Mouse (Mus musculus): ENCODE results near the gene Cat. TPM values are rescaled to one million over a fixed set of nuclear protein-coding genes. Genes with fewer than 3 reads are reported as not detected.

Gene Cat
- polyA plus RNA-seq, 1 experiment from 2014 or later = 89.7 TPM

- no peak overlapping the region for H3K27ac ChIP-seq (replicated peaks)
- no peaks in the 10 kb centered on the region for H3K4me1 ChIP-seq
- no peaks in the 10 kb centered on the region for H3K27me3 ChIP-seq
- 90% methylated on average over 11 of the region's 11 CpGs for WGBS
- no peak overlapping the region for H3K4me3 ChIP-seq (replicated peaks)
- no peaks in the 10 kb centered on the region for H3K9me3 ChIP-seq (replicated peaks)
- H3K4me2 ChIP-seq (replicated peaks) = no peak overlapping the region
- ATAC-seq (ENCODE audit: insufficient number of reproducible peaks, low FRiP score, low TSS enrichment, low read depth) = no peak
- peaks cover 35% of the 10 kb centered on the region for H3K36me3 ChIP-seq
- H3K9ac ChIP-seq = no peak overlapping the region
Observed at GRCm38 (mm10) chr2:103476657-103477056, 8.3 kb downstream of the Cat start.

- no peaks in the 10 kb centered on the region for H3K9me3 ChIP-seq (replicated peaks)
- H3K36me3 ChIP-seq = peaks cover 40% of the 10 kb centered on the region
- no peaks in the 10 kb centered on the region for H3K27me3 ChIP-seq
- no peaks in the 10 kb centered on the region for H3K4me1 ChIP-seq
- no peak overlapping the region for H3K4me2 ChIP-seq (replicated peaks)
- no peak for ATAC-seq (ENCODE audit: insufficient number of reproducible peaks, low FRiP score, low TSS enrichment, low read depth)
- no peak overlapping the region for H3K4me3 ChIP-seq (replicated peaks)
- H3K9ac ChIP-seq = no peak overlapping the region
- 91% methylated on average over 2 of the region's 2 CpGs for WGBS
- H3K27ac ChIP-seq (replicated peaks) = no peak overlapping the region
Observed at GRCm38 (mm10) chr2:103476180-103476579, 8.8 kb downstream of the Cat start.

- ATAC-seq (ENCODE audit: insufficient number of reproducible peaks, low FRiP score, low TSS enrichment, low read depth) = no peak
- no peaks in the 10 kb centered on the region for H3K4me1 ChIP-seq
- no peak overlapping the region for H3K27ac ChIP-seq (replicated peaks)
- no peak overlapping the region for H3K9ac ChIP-seq
- no peaks in the 10 kb centered on the region for H3K9me3 ChIP-seq (replicated peaks)
- H3K27me3 ChIP-seq = no peaks in the 10 kb centered on the region
- H3K4me3 ChIP-seq (replicated peaks) = no peak overlapping the region
- H3K4me2 ChIP-seq (replicated peaks) = no peak overlapping the region
- peaks cover 61% of the 10 kb centered on the region for H3K36me3 ChIP-seq
- WGBS = 90% methylated on average over 3 of the region's 3 CpGs
Observed at GRCm38 (mm10) chr2:103473362-103473761, 11.6 kb downstream of the Cat start.

- 81% methylated on average over 10 of the region's 10 CpGs for WGBS
- H3K27ac ChIP-seq (replicated peaks) = no peak overlapping the region
- H3K36me3 ChIP-seq = peaks cover 74% of the 10 kb centered on the region
- H3K9me3 ChIP-seq (replicated peaks) = no peaks in the 10 kb centered on the region
- ATAC-seq (ENCODE audit: insufficient number of reproducible peaks, low FRiP score, low TSS enrichment, low read depth) = no peak
- 0 out of 2 replicates have a peak, but pooled peaks cover 1% of the 10 kb centered on the region for H3K4me1 ChIP-seq
- H3K4me2 ChIP-seq (replicated peaks) = no peak overlapping the region
- no peak overlapping the region for H3K4me3 ChIP-seq (replicated peaks)
- H3K27me3 ChIP-seq = no peaks in the 10 kb centered on the region
- H3K9ac ChIP-seq = no peak overlapping the region
Observed at GRCm38 (mm10) chr2:103466984-103467588, 17.9 kb downstream of the Cat start.

GRCm38 (mm10) chr2:103466272-103466671 is 18.7 kb downstream of the Cat start:
- Histone ChIP-seq H3K4me3 (replicated peaks) (no peak overlapping the region), H3K27me3 (no peaks in the 10 kb centered on the region), H3K4me2 (replicated peaks) (no peak overlapping the region), H3K36me3 (peaks cover 70% of the 10 kb centered on the region), H3K9me3 (replicated peaks) (no peaks in the 10 kb centered on the region), H3K27ac (replicated peaks) (no peak overlapping the region), H3K4me1 (peaks cover 6% of the 10 kb centered on the region), H3K9ac (no peak overlapping the region)
- 83% methylated on average over 3 of the region's 3 CpGs for WGBS
- no peak for ATAC-seq (ENCODE audit: insufficient number of reproducible peaks, low FRiP score, low TSS enrichment, low read depth)

- no peak overlapping the region for H3K4me3 ChIP-seq (replicated peaks)
- H3K9ac ChIP-seq = no peak overlapping the region
- no peak overlapping the region for H3K27ac ChIP-seq (replicated peaks)
- peaks cover 9% of the 10 kb centered on the region for H3K4me1 ChIP-seq
- no peaks in the 10 kb centered on the region for H3K9me3 ChIP-seq (replicated peaks)
- no peak for ATAC-seq (ENCODE audit: insufficient number of reproducible peaks, low FRiP score, low TSS enrichment, low read depth)
- WGBS = 91% methylated on average over 11 of the region's 11 CpGs
- peaks cover 63% of the 10 kb centered on the region for H3K36me3 ChIP-seq
- H3K27me3 ChIP-seq = no peaks in the 10 kb centered on the region
- H3K4me2 ChIP-seq (replicated peaks) = no peak overlapping the region
Observed at GRCm38 (mm10) chr2:103465429-103465828, 19.5 kb downstream of the Cat start.

GRCm38 (mm10) chr2:103464524-103464923 is 20.4 kb downstream of the Cat start:
- ATAC-seq (ENCODE audit: insufficient number of reproducible peaks, low FRiP score, low TSS enrichment, low read depth) = no peak
- 96% methylated on average over 8 of the region's 8 CpGs for WGBS

GRCm38 (mm10) chr2:103462746-103463145 is 22.2 kb downstream of the Cat start:
- ATAC-seq (ENCODE audit: insufficient number of reproducible peaks, low FRiP score, low TSS enrichment, low read depth) = no peak
- no peaks in the 10 kb centered on the region for H3K27me3 ChIP-seq
- WGBS = 93% methylated on average over 5 of the region's 5 CpGs
- H3K9me3 ChIP-seq (replicated peaks) = no peaks in the 10 kb centered on the region
- peaks cover 9% of the 10 kb centered on the region for H3K4me1 ChIP-seq
- H3K27ac ChIP-seq (replicated peaks) = no peak overlapping the region
- no peak overlapping the region for H3K4me3 ChIP-seq (replicated peaks)
- no peak overlapping the region for H3K9ac ChIP-seq
- peaks cover 68% of the 10 kb centered on the region for H3K36me3 ChIP-seq
- no peak overlapping the region for H3K4me2 ChIP-seq (replicated peaks)

More at GRCm38 (mm10) chr2:103464524-103464923, 20.4 kb downstream of the Cat start:
- Histone ChIP-seq H3K27me3 (no peaks in the 10 kb centered on the region), H3K36me3 (peaks cover 63% of the 10 kb centered on the region), H3K27ac (replicated peaks) (no peak overlapping the region), H3K4me3 (replicated peaks) (no peak overlapping the region), H3K4me1 (peaks cover 9% of the 10 kb centered on the region), H3K9ac (no peak overlapping the region), H3K4me2 (replicated peaks) (no peak overlapping the region), H3K9me3 (replicated peaks) (no peaks in the 10 kb centered on the region)

- WGBS = 14% methylated on average over 9 of the region's 9 CpGs
- Histone ChIP-seq H3K4me2 (replicated peaks) (no peak overlapping the region), H3K4me1 (peaks cover 9% of the 10 kb centered on the region), H3K9ac (no peak overlapping the region), H3K36me3 (peaks cover 59% of the 10 kb centered on the region), H3K9me3 (replicated peaks) (no peaks in the 10 kb centered on the region), H3K27ac (replicated peaks) (peak overlapping the region; percentile 83), H3K27me3 (no peaks in the 10 kb centered on the region), H3K4me3 (replicated peaks) (no peak overlapping the region)
- ATAC-seq (ENCODE audit: insufficient number of reproducible peaks, low FRiP score, low TSS enrichment, low read depth) = peak; percentile 74; the same call in 1 of the 2 replicates
Observed at GRCm38 (mm10) chr2:103461743-103462142, 23.2 kb downstream of the Cat start.

- peaks cover 9% of the 10 kb centered on the region for H3K4me1 ChIP-seq
- 49% methylated on average over 8 of the region's 8 CpGs for WGBS
Observed at GRCm38 (mm10) chr2:103461210-103461609, 23.8 kb downstream of the Cat start.

GRCm38 (mm10) chr2:103459069-103459468 is 25.9 kb downstream of the Cat start:
- no peak overlapping the region for H3K9ac ChIP-seq
- no peaks in the 10 kb centered on the region for H3K27me3 ChIP-seq

More at GRCm38 (mm10) chr2:103461210-103461609, 23.8 kb downstream of the Cat start:
- peaks cover 59% of the 10 kb centered on the region for H3K36me3 ChIP-seq
- H3K9me3 ChIP-seq (replicated peaks) = no peaks in the 10 kb centered on the region
- no peaks in the 10 kb centered on the region for H3K27me3 ChIP-seq
- 0 out of 2 replicates have a peak overlapping the region, but pooled peaks have one; percentile 7 for H3K4me2 ChIP-seq (replicated peaks)
- ATAC-seq (ENCODE audit: insufficient number of reproducible peaks, low FRiP score, low TSS enrichment, low read depth) = no peak
- H3K4me3 ChIP-seq (replicated peaks) = no peak overlapping the region
- H3K27ac ChIP-seq (replicated peaks) = peak overlapping the region; percentile 83
- no peak overlapping the region for H3K9ac ChIP-seq

GRCm38 (mm10) chr2:103457628-103458027 is 27.3 kb downstream of the Cat start:
- no peak overlapping the region for H3K4me2 ChIP-seq (replicated peaks)
- H3K9me3 ChIP-seq (replicated peaks) = no peaks in the 10 kb centered on the region
- peaks cover 9% of the 10 kb centered on the region for H3K4me1 ChIP-seq
- ATAC-seq (ENCODE audit: insufficient number of reproducible peaks, low FRiP score, low TSS enrichment, low read depth) = no peak
- WGBS = 85% methylated on average over 7 of the region's 7 CpGs
- no peak overlapping the region for H3K4me3 ChIP-seq (replicated peaks)
- H3K9ac ChIP-seq = no peak overlapping the region
- H3K27ac ChIP-seq (replicated peaks) = no peak overlapping the region
- no peaks in the 10 kb centered on the region for H3K27me3 ChIP-seq
- peaks cover 60% of the 10 kb centered on the region for H3K36me3 ChIP-seq

More at GRCm38 (mm10) chr2:103459069-103459468, 25.9 kb downstream of the Cat start:
- no peaks in the 10 kb centered on the region for H3K9me3 ChIP-seq (replicated peaks)
- peaks cover 9% of the 10 kb centered on the region for H3K4me1 ChIP-seq
- WGBS = 84% methylated on average over 10 of the region's 10 CpGs
- H3K27ac ChIP-seq (replicated peaks) = no peak overlapping the region
- H3K4me3 ChIP-seq (replicated peaks) = no peak overlapping the region
- no peak overlapping the region for H3K4me2 ChIP-seq (replicated peaks)
- no peak for ATAC-seq (ENCODE audit: insufficient number of reproducible peaks, low FRiP score, low TSS enrichment, low read depth)
- H3K36me3 ChIP-seq = peaks cover 60% of the 10 kb centered on the region
